Mouse (Mus musculus): ENCODE data around the gene Daam2. TPM values are rescaled to one million over a fixed set of nuclear protein-coding genes. Genes with fewer than 3 reads are reported as not detected.
A peak's percentile ranks its signal among the peaks of the same experiment; 100 is the strongest.

Gene Daam2
- polyA plus RNA-seq, 1 experiment from 2014 or later: 0.82 TPM

GRCm38 (mm10) chr17:49484435-49484834, 79.7 kb downstream of the Daam2 start:
- H3K27ac ChIP-seq (ENCODE audit: low read depth, low read length): no peak overlapping the region
- H3K9ac ChIP-seq (ENCODE audit: low read length): no peak overlapping the region
- DNase-seq (ENCODE audit: low spot score, missing footprints) (no peak), ATAC-seq (ENCODE audit: low FRiP score) (no peak)
- H3K9me3 ChIP-seq (ENCODE audit: control insufficient read depth, low read length): no peaks in the 10 kb centered on the region
- no peak overlapping the region for H3K4me3 ChIP-seq (ENCODE audit: low read depth, low read length)
- no peaks in the 10 kb centered on the region for H3K4me1 ChIP-seq (ENCODE audit: control insufficient read depth, insufficient read depth, low read length)
- no peaks in the 10 kb centered on the region for H3K27me3 ChIP-seq (ENCODE audit: control insufficient read depth, insufficient read depth, low read length)
- H3K36me3 ChIP-seq (ENCODE audit: control insufficient read depth, insufficient read depth, low read length): no peaks in the 10 kb centered on the region
- H3K4me2 ChIP-seq: no peak overlapping the region
- 91% methylated on average over 3 of the region's 3 CpGs for WGBS

DNA sequence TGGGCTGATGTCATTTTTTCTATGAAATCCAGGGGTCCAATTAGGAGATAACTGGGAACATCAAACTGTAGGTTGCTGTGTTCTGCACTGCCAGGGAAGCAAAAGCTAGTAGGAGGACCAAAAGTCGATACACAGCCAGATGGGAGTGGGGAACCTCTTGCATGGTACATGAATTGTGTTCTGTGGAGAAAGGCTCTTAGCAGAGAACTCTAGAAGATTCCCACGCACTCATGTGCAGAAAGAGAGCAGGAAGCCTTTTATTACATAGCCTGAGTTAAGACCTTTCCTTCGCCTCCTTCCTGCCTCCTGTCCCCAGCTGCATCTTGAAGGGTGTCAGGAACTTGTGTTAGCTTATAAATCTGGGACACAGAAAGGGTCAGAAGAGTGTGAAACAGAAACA, 82.3 kb downstream of the Daam2 start:
- Histone ChIP-seq H3K4me2 (no peak overlapping the region), H3K27me3 (ENCODE audit: control insufficient read depth, insufficient read depth, low read length) (no peaks in the 10 kb centered on the region), H3K9me3 (ENCODE audit: control insufficient read depth, low read length) (no peaks in the 10 kb centered on the region), H3K4me3 (ENCODE audit: low read depth, low read length) (no peak overlapping the region), H3K36me3 (ENCODE audit: control insufficient read depth, insufficient read depth, low read length) (no peaks in the 10 kb centered on the region), H3K4me1 (ENCODE audit: control insufficient read depth, insufficient read depth, low read length) (no peaks in the 10 kb centered on the region), H3K27ac (ENCODE audit: low read depth, low read length) (no peak overlapping the region), H3K9ac (ENCODE audit: low read length) (no peak overlapping the region)
- ATAC-seq (ENCODE audit: low FRiP score) (no peak), DNase-seq (ENCODE audit: low spot score, missing footprints) (no peak)
- WGBS: 92% methylated on average over 3 of the region's 3 CpGs

- WGBS: 90% methylated on average over 4 of the region's 4 CpGs
- DNase-seq (ENCODE audit: low spot score, missing footprints): no peak
Measured at GRCm38 (mm10) chr17:49477370-49477769, 86.8 kb downstream of the Daam2 start.

DNA sequence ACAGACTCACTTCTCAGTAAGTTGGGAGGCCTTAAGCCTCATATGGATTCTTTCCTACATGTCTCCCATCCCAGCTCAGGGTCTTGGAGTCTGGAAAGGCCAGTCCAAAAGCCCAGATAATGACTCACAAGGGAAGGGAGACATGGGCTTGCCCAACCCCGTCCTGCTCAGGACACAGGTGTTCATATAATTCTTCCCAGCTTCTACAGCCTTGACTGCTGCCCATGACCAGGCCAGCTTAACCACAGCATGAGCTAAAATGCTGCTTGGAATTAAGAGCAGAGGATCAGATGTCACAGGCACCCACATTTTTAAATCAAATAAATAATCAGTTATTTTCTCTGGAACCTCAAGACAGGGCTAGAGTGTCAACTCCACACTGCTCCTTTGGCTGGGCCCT, 89.0 kb downstream of the Daam2 start:
- ATAC-seq (ENCODE audit: low FRiP score): no peak
- WGBS: 76% methylated on average over 1 of the region's 1 CpGs

More at GRCm38 (mm10) chr17:49477370-49477769, 86.8 kb downstream of the Daam2 start:
- Histone ChIP-seq H3K27ac (ENCODE audit: low read depth, low read length) (no peak overlapping the region), H3K4me1 (ENCODE audit: control insufficient read depth, insufficient read depth, low read length) (no peaks in the 10 kb centered on the region), H3K4me3 (ENCODE audit: low read depth, low read length) (no peak overlapping the region), H3K9me3 (ENCODE audit: control insufficient read depth, low read length) (no peaks in the 10 kb centered on the region), H3K9ac (ENCODE audit: low read length) (no peak overlapping the region), H3K4me2 (no peak overlapping the region), H3K27me3 (ENCODE audit: control insufficient read depth, insufficient read depth, low read length) (no peaks in the 10 kb centered on the region), H3K36me3 (ENCODE audit: control insufficient read depth, insufficient read depth, low read length) (no peaks in the 10 kb centered on the region)
- no peak for ATAC-seq (ENCODE audit: low FRiP score)

DNA sequence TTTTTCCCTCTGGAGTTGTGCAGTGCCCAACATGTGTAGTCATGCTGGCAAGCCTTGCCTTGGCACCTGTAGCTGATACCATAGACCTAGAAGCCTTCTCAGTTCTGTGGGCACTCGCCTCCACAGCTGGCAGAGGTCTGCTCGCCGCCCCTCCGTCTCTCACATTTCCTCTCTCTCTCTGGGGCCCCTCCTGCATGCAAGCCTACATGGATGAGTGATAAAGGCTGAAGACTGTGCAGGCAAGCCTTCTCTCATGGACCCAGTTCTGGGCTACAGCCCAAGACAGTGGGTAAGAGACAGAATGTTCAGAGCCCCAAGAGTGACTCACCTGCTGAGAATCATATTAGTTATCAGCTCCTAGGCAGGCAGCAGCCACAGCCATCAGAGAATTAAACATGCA, 90.1 kb downstream of the Daam2 start:
- DNase-seq (ENCODE audit: low spot score, missing footprints) (no peak), ATAC-seq (ENCODE audit: low FRiP score) (no peak)
- H3K27ac ChIP-seq (ENCODE audit: low read depth, low read length): no peak overlapping the region
- H3K9ac ChIP-seq (ENCODE audit: low read length): no peak overlapping the region
- H3K27me3 ChIP-seq (ENCODE audit: control insufficient read depth, insufficient read depth, low read length): no peaks in the 10 kb centered on the region
- H3K36me3 ChIP-seq (ENCODE audit: control insufficient read depth, insufficient read depth, low read length): no peaks in the 10 kb centered on the region
- H3K9me3 ChIP-seq (ENCODE audit: control insufficient read depth, low read length): no peaks in the 10 kb centered on the region
- no peaks in the 10 kb centered on the region for H3K4me1 ChIP-seq (ENCODE audit: control insufficient read depth, insufficient read depth, low read length)
- no peak overlapping the region for H3K4me2 ChIP-seq
- WGBS: 88% methylated on average over 4 of the region's 4 CpGs
- H3K4me3 ChIP-seq (ENCODE audit: low read depth, low read length): no peak overlapping the region

More for the DNA sequence above, 89.0 kb downstream of the Daam2 start:
- H3K36me3 ChIP-seq (ENCODE audit: control insufficient read depth, insufficient read depth, low read length): no peaks in the 10 kb centered on the region
- H3K4me1 ChIP-seq (ENCODE audit: control insufficient read depth, insufficient read depth, low read length): no peaks in the 10 kb centered on the region
- H3K27ac ChIP-seq (ENCODE audit: low read depth, low read length): no peak overlapping the region
- H3K9me3 ChIP-seq (ENCODE audit: control insufficient read depth, low read length): no peaks in the 10 kb centered on the region
- no peak overlapping the region for H3K9ac ChIP-seq (ENCODE audit: low read length)
- H3K4me2 ChIP-seq: no peak overlapping the region
- H3K4me3 ChIP-seq (ENCODE audit: low read depth, low read length): no peak overlapping the region
- no peaks in the 10 kb centered on the region for H3K27me3 ChIP-seq (ENCODE audit: control insufficient read depth, insufficient read depth, low read length)
- no peak for DNase-seq (ENCODE audit: low spot score, missing footprints)

GRCm38 (mm10) chr17:49472626-49473025, 91.5 kb downstream of the Daam2 start:
- ATAC-seq (ENCODE audit: low FRiP score) (peak; percentile 24; the same call in 1 of the 2 replicates), DNase-seq (ENCODE audit: low spot score, missing footprints) (no peak)
- 73% methylated on average over 8 of the region's 8 CpGs for WGBS
- Histone ChIP-seq H3K9me3 (ENCODE audit: control insufficient read depth, low read length) (no peaks in the 10 kb centered on the region), H3K4me2 (no peak overlapping the region), H3K27ac (ENCODE audit: low read depth, low read length) (no peak overlapping the region), H3K36me3 (ENCODE audit: control insufficient read depth, insufficient read depth, low read length) (no peaks in the 10 kb centered on the region), H3K4me1 (ENCODE audit: control insufficient read depth, insufficient read depth, low read length) (no peaks in the 10 kb centered on the region), H3K4me3 (ENCODE audit: low read depth, low read length) (no peak overlapping the region), H3K27me3 (ENCODE audit: control insufficient read depth, insufficient read depth, low read length) (no peaks in the 10 kb centered on the region), H3K9ac (ENCODE audit: low read length) (no peak overlapping the region)

DNA sequence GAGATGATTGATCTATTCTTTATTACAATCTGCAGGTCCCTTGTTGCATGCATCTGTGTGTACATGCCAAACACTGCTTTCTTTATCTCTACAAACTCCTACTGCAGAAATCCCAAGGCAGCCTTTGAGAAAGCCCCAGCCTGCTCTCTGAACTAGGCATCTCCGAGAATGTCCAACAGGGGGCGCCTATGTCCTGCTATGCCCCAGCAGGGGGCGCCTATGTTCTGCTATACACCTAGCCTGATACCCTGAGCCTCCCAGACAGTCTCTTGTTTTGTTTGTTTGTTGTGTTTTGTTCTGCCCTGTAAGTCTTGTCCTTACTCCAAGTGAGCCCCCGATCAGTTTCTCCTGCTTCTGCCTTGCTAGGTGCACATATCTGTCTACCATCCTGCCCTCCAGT, 95.9 kb downstream of the Daam2 start:
- Histone ChIP-seq H3K4me1 (ENCODE audit: control insufficient read depth, insufficient read depth, low read length) (no peaks in the 10 kb centered on the region), H3K27me3 (ENCODE audit: control insufficient read depth, insufficient read depth, low read length) (no peaks in the 10 kb centered on the region), H3K9me3 (ENCODE audit: control insufficient read depth, low read length) (no peaks in the 10 kb centered on the region), H3K9ac (ENCODE audit: low read length) (no peak overlapping the region), H3K36me3 (ENCODE audit: control insufficient read depth, insufficient read depth, low read length) (no peaks in the 10 kb centered on the region), H3K27ac (ENCODE audit: low read depth, low read length) (no peak overlapping the region), H3K4me3 (ENCODE audit: low read depth, low read length) (no peak overlapping the region), H3K4me2 (no peak overlapping the region)
- ATAC-seq (ENCODE audit: low FRiP score) (no peak), DNase-seq (ENCODE audit: low spot score, missing footprints) (peak; percentile 93)
- 33% methylated on average over 4 of the region's 4 CpGs for WGBS

DNA sequence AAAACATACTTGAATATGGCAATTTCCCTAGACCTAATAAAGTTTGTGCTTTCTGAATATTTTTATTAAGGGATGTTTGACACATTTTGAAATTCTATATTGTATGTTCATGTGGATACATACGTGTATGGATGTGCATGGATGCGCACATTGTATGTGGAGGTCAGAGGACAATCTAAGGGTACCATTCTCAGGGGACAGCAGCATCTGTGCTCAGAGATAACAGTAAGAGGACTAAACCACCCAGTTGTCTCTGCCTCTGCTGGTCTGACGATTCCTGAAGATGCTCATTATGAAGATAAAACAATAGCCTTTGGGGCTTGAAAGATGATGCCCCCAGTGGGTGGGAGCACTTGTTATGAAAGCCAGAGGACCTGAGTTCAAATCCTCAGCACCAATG, 99.3 kb downstream of the Daam2 start:
- Histone ChIP-seq H3K4me1 (ENCODE audit: control insufficient read depth, insufficient read depth, low read length) (no peaks in the 10 kb centered on the region), H3K36me3 (ENCODE audit: control insufficient read depth, insufficient read depth, low read length) (no peaks in the 10 kb centered on the region), H3K9ac (ENCODE audit: low read length) (no peak overlapping the region), H3K27ac (ENCODE audit: low read depth, low read length) (no peak overlapping the region), H3K4me2 (no peak overlapping the region), H3K27me3 (ENCODE audit: control insufficient read depth, insufficient read depth, low read length) (no peaks in the 10 kb centered on the region), H3K4me3 (ENCODE audit: low read depth, low read length) (no peak overlapping the region), H3K9me3 (ENCODE audit: control insufficient read depth, low read length) (no peaks in the 10 kb centered on the region)
- WGBS: 78% methylated on average over 3 of the region's 3 CpGs
- DNase-seq (ENCODE audit: low spot score, missing footprints): no peak
- ATAC-seq (ENCODE audit: low FRiP score): no peak

DNA sequence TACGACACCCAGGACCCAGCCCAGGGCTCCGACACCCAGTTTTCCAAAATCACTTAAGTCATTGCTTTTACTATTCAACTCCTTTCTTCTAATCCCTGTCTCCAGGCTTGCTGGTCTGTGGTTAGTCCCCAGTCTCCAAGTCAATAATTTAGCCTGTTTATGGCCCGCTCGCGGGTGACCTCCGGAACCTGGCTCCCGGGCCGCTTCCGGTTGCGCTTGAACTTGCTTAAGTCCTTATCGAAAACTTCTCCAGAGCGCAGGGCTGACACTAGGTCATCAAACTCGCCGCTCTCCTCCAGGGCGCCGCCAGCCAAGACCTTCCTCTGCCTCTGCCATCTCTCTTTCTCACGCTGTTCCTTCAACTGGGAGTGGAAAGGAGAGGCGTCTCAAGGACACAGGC, 105.8 kb downstream of the Daam2 start:
- ATAC-seq (ENCODE audit: low FRiP score) (no peak), DNase-seq (ENCODE audit: low spot score, missing footprints) (no peak)
- Histone ChIP-seq H3K4me2 (no peak overlapping the region), H3K4me3 (ENCODE audit: low read depth, low read length) (no peak overlapping the region), H3K27me3 (ENCODE audit: control insufficient read depth, insufficient read depth, low read length) (no peaks in the 10 kb centered on the region), H3K4me1 (ENCODE audit: control insufficient read depth, insufficient read depth, low read length) (no peaks in the 10 kb centered on the region), H3K9ac (ENCODE audit: low read length) (no peak overlapping the region), H3K9me3 (ENCODE audit: control insufficient read depth, low read length) (no peaks in the 10 kb centered on the region), H3K36me3 (ENCODE audit: control insufficient read depth, insufficient read depth, low read length) (0 out of 2 replicates have a peak, but pooled peaks cover 2% of the 10 kb centered on the region), H3K27ac (ENCODE audit: low read depth, low read length) (no peak overlapping the region)
- WGBS: 91% methylated on average over 18 of the region's 18 CpGs

DNA sequence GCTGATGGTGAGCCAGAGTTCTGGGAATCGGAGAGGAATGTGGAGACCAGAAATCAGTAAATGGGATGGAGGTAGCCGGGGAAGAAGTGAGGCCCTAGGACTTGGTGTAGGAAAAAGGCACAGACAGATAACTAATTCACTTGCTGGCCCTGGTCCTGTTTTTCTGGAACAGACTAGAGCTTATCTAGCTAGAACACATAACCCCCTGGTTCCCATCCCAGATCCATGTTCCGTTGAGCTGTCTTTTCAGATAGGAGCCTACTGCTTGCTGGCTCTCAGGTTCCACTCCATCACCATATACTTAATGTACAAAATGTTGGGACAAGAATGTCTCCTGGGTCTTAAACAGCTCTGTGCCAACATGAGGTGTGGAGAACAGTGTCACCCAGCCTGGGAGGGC, 106.3 kb downstream of the Daam2 start:
- WGBS: 92% methylated on average over 3 of the region's 3 CpGs
- H3K27ac ChIP-seq (ENCODE audit: low read depth, low read length): no peak overlapping the region
- no peak overlapping the region for H3K4me3 ChIP-seq (ENCODE audit: low read depth, low read length)
- H3K9ac ChIP-seq (ENCODE audit: low read length): no peak overlapping the region
- 0 out of 2 replicates have a peak, but pooled peaks cover 2% of the 10 kb centered on the region for H3K36me3 ChIP-seq (ENCODE audit: control insufficient read depth, insufficient read depth, low read length)
- DNase-seq (ENCODE audit: low spot score, missing footprints) (no peak), ATAC-seq (ENCODE audit: low FRiP score) (no peak)
- no peaks in the 10 kb centered on the region for H3K9me3 ChIP-seq (ENCODE audit: control insufficient read depth, low read length)
- H3K4me1 ChIP-seq (ENCODE audit: control insufficient read depth, insufficient read depth, low read length): no peaks in the 10 kb centered on the region
- H3K4me2 ChIP-seq: no peak overlapping the region
- H3K27me3 ChIP-seq (ENCODE audit: control insufficient read depth, insufficient read depth, low read length): no peaks in the 10 kb centered on the region

Measured in midbrain, embryonic 11.5 days (tissue).